Mouse (Mus musculus) mouse embryonic stem cell (cell line): Measurements from ENCODE around the gene Ldb2.

ENCODE experiments used
- in situ Hi-C, 2 experiments: fragments of 300-500 bp; cut with MboI; formaldehyde crosslinking; loops; 1 replicate in 1 of 2; 3 replicates in 1 of 2; pipeline ENCODE4 v1.14.3; 2019 to 2020; ENCODE audit warnings: low sequenced_read_pairs in 2 of 2, low pct_unique_long_range_greater_than_20kb in 1 of 2, mixed read lengths in 1 of 2; ENCODE audit not compliant: unreplicated experiment in 1 of 2

Ldb2 gene

DNA sequence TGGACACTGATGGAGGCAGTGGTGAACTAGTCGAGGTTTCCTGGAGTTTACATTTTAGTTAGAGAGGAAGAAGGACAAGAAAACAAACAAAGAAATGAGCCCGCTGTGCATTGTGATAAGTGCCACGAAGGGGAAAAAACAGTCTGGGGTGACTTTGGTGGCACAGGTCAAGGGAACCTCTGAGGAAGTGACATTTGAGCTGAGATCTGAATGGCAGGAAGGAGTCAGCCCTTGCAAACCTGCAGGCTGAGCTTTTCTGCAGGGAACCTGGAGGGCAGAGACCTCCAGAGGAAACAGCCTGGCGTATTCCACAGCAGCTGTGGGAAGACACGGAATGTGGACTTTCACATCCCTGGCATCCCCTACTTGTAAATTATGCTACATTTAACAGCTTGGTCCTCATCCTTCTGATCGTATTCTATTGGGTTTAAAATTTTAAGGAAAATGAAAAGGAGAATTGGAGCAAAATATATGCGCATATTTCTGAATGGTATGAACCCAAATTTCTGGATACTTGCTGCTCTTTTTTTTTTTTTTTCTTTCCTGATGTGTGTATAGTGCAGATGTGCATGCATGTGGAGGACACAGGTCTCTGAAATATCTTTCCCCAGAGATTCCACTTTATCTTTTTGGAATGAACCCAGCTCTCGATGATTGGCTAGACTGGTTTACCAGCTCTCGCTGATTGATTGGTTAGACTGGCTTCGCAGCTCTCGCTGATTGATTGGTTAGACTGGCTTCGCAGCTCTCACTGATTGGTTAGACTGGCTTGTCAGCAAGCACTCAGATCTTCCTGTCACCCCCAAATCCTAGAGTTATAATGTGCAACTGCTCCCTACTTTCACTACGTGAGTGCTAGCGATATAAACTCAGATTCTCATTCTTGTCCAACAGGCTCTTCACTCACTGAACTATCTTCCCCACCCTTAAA, 72.7 kb downstream of the Ldb2 start:
- in situ Hi-C loops = no loop called here

DNA sequence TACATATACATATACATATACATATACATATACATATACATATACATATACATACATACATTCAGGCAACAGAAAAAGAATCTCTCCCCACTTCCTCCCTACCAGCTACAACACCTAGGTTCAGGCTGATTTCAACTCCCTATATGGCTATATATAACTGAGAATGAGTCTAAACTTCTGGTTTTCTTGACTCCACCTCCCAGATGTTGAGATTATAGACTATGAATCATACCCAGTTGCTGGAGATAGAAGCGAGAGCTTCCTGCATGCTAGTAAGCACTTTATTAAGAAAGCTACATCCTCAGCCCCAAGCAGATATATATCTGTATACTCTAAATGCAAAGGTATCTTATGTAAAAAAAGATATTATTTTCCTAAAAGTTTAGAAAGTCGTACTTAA, 74.0 kb downstream of the Ldb2 start:
- in situ Hi-C loops = no loop called here

DNA sequence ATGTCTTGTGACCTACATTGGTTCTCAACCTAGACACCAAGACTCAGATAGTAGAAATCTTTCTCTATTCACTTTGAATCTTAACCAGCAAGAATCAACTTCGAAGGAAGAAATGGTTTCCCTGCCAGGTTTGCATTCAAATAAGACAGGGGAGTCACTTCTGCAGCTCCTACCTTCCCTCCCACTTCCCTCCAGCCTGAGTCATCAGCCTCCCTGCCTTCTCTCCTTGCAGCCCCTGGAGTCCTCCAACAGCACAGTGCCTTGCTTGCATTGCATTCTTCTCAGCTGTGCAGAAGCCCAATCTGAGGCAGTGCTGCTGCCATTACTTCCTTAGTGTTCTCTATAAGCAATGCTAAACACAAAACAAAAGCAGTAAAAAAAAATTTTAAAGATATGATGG, 79.6 kb downstream of the Ldb2 start:
- in situ Hi-C loops = no loop called here

DNA sequence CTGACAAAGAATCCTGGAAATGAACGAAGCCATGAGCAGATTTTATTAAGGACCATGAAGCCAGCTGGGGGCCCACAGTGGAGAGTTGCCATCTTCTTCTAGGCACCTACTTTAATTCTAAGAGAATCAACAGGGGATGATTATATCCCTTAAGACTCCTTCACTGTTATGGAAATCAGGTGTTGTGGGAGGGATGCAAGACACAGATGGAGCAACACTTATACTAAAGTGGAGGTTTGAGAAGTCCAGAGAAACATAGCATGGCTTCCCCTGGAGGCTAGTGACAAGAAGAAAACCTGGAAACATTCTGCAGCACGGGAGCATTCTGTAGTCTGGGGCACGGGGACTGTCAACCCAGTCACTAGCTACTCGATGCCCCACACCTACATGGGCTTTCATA, 85.0 kb downstream of the Ldb2 start:
- in situ Hi-C loops = no loop called here

DNA sequence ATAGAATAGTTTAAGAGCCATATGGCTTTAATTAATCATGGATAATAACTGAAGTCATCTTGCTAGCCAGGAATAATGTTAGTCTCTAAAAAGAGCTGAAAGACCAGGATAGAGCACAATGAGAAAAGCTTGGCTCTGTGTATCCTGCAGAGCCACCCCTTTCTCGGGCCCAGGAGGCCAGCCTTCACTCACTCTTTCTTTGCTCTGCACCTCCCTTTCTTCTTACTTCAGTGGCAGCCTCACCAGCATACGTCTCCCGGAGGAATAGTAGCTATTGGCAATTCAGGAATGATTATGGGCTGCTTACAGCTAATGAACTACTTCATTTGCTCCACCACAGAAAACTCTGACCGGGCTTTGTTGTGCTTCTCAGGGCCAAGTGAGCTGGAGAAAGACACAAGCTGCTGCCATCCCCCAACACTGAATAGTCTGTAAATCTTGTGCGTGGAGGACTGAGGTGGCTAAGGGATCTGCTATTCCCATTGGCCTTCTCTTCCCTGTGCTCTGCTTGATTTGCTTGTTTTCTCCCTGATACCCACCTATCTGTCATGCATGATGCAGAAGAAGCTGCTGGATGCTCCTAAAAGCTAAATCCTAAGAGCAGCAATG, 86.2 kb downstream of the Ldb2 start:
- in situ Hi-C loops = no loop called here

DNA sequence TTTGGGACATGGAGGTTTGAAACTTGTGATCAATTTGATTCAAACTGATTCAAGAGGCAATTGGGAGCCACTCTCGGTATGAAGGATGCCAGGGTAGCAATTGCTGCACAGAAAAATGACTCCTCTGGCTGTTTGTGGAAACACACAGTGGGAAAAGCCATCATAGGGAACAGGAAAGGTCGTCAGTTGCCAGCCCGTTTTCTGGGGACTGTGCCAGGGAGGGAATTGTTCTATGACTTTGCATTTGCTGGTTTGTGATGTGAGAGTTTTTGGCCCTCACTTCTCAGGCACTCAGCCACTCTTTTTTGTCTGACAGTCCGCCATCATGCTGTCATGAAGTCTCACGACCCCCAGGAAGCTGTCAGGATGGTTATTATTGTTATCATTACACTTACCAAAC, 88.3 kb downstream of the Ldb2 start:
- in situ Hi-C loops = no loop called here

DNA sequence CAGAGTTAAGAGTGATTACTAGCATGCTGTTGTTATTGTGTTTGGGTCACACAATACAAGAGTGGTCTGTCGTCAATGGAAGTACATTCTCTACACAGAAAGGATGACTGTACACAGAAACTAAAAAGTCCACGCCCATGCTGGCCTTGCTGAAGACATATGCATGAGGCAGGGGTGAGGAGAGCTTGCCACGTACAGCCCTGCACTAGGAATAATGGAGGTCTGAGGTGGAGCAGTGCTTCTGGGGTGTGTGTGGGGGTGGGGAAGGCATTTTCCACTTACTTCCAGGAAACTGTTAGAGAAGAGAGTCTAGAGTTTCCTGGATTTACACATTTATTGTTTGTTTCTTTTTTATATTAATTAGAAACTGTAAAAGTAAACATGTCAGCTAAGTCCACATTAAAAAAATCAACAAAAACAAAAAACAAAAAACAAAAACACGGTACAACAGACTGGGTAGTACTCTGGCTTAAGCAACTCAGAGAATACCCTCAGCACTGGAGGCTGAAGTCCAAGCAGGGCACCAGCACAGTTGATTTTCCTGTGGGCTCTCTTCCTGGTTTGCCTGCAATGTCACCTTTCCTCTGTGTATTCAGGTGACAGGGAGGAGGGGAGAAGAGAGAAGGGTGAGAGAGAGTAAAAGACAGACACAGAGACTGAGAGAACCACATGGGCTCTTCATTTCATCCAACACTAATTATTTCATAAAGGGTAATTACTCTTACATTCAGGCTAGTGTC, 89.2 kb downstream of the Ldb2 start:
- in situ Hi-C loops = no loop called here

DNA sequence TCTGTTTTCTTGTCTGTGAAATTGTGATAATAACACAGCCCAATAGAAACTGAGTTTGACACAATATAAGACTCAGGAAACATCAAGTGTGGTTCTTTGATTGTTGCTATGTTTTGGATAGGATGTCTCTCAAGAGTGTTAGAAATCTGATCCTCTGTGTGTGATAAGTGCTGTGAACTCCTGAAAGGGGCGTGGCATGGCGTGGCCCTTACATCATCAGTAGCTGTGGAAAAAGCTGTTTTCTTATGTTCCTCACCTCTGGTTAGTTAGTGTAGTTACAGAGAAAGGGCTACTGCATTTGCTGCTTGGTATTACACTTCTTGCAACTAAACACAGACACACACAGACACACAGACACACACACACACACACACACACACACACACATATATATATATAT, 90.2 kb downstream of the Ldb2 start:
- in situ Hi-C loops = no loop called here

DNA sequence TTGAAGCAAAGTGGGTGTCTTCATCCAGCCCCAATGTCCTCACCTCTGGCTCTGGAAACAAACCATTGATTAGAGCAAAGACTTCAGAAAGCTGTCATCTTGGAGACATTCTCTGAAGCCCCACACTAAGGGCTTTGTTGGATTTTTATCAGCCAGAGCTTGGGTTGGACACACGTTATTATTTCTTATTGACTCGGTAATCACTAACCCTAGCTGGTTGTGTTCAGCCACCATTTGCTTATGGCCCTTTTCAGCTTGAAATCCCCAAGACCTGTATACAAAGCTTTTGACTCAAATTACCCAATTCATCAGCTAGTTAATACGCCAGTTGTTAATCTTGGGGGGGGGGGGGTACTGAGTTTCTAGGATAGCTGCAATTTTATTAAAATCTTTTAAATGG, 91.5 kb downstream of the Ldb2 start:
- in situ Hi-C loops = no loop called here

DNA sequence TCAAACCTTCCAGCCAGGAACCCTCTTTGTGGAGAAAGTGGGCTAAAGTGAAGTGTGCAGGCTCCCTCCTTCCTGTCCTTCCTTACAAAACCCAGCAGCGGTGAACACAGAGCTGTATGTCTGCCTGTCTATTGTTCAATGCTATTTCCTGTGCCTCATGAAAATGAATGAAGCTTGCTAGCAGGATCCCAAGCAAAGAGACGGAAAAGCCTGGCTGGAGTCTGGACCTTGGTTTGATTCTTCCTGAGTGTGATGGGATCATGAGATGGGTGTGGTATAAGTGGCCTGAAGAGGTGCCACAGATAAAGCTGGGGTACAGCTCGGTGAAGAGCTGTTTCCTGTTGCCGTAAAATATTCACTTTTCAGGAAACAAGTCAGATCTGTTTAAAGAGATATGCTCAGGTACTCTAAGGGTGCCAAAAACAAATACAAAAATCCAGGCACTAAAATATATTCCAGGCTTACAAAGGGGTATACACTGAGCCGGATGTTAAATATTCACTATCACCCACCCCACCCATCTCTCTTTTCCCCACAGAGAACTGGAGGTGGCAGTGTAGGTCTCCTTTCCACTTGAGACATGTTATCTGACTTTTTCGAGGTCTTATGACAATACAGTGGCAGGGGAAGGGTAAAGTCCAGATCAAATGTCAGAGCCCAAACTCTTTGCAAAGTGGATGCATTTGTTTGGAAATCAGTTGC, 92.3 kb downstream of the Ldb2 start:
- in situ Hi-C loops = no loop called here

DNA sequence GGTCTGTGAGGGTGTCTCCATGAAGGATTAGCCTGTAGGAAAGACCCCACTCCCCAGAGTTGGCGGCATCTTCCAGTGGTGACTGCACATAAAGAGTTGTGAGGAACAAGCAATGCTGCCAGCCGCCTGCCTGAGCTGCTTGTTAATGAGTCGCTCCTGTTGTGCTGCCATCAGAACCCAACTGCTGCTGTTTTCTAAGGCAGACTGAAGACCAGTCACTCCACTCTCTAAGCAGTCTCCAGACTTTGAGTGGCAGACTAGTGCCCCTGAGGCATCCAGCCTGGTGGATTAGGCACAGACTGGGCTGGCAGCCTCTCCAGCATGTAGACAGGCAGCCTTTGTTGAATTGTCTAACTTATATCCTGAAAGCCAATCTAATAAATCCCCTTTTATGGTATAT, 101.5 kb downstream of the Ldb2 start:
- in situ Hi-C loops = no loop called here

DNA sequence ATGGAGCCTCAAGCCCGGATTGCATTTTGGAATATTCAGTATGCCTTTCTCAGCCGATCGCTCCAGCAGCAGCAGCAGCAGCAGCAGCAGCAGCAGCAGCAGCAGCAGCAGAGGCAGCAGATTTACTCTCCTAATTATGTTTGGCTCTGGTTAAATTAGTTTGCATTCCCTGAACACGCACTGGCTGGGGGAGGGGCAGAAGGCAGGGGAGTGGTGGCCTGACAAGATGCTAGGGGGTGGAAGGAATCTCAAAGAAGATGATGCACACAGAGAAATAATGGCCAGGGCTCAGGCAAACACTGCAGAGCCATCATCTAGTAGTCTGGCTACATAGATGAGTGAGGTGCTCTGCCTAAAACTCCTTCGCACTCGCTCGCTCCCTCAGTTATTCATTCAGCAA, 102.9 kb downstream of the Ldb2 start:
- in situ Hi-C loops = no loop called here

DNA sequence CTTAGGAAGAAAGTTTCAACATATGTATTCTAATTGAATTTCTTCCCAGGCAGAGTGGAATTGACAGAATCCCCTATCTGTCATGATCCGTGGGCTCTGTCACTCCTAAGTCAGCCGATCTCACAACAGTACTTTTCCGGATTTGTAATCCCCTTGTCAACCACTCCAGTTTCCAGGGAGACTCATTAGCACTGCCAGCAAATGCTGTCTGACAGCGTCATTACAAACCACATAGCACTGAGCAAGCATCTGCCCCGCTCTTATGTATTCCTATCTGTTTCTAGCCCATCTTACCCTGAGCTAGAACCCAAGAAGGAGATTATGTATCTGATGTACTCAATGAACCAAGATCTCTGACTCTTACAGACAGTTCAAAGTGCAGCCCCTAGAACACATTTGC, 105.8 kb downstream of the Ldb2 start:
- in situ Hi-C loops = no loop called here

DNA sequence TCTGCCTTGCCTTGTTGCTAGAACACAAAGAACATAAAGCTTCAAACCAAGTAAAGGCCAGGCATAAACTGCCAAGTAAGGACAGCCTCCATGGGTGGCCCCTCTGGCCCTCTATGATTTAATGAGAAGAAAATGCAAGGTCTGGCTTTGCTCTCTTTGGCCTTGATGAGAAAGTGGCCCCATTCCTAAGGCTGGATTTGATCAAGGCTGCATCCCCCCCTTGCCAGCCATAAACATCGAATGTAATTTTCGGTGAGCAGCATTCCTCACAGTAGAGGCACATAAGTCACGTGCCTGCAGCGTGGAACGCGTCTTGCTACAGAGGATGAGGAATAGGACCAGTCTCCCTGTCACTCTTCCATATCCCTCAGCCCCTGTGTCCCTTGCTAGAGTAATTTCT, 113.1 kb downstream of the Ldb2 start:
- in situ Hi-C loops = no loop called here

DNA sequence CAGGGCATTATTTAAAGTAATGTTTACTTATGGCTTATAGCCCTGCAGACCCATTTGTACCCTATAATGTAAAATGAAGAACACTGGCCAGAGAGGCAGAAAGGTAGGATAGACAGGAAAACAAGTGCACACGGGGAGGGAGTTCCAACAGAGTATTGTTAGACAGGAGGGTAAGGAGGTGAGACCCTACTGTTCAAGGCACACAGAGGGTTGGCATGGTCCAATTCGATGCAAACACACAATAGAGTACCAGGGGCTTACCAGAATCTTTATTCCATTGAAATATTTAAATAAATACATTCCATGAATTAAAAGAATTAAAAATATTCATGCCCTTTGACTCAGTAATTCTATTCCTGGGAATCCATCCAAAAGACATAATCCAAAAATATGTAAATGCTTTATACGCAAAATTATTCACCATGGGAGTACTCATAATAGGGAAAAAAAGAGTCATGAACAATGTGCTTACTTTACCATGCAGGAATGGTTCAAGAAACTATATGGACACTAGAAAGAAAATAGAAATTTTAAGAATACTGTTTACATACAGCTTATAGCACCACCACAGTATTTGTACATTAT, 118.3 kb downstream of the Ldb2 start:
- in situ Hi-C loops = no loop called here

DNA sequence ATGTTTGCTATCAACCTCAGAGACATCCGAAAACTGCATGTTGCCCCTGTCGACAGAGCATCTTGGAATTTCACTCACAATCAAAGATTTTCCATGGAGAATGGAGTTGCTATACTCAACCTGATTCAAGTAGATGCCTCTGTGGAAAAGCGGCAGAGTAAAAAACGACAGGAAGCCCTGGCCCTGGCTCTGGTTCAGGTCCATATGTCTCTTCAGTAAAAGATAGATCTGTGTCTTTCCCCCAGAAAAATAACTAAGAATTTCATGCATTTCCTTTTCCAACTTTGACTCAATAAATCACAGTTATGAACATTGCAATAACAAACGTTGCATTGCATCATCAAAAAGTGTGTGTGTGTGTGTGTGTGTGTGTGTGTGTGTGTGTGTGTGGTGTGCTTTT, 121.7 kb downstream of the Ldb2 start:
- in situ Hi-C loops = no loop called here

DNA sequence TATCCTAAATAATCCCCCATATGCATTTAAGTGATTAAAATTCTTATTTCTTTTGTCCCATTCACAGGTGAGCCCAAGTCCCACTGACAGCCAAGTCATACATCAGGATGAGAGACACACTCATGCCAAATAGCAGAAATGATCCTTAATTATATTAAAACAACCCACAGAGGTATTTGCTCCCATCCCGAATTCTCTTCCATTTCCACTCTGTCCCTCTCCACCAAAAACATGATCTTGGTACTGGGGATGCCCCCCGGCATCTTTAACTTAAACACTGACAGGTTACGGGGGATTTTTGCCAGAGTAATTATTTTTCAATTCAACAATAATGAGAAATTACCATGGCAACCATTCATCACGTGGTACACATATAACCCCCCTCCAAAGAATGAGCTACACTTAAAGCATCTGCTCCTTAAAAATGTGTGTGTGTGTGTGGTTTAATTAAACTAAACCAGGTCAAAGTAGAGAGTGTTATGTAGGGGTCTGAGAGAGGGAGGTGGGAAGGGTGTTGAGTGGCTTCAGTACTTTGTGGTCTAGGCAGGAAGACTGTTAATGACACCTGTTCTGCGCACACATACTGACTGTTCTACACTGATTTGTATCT, 123.2 kb downstream of the Ldb2 start:
- in situ Hi-C loops = no loop called here

DNA sequence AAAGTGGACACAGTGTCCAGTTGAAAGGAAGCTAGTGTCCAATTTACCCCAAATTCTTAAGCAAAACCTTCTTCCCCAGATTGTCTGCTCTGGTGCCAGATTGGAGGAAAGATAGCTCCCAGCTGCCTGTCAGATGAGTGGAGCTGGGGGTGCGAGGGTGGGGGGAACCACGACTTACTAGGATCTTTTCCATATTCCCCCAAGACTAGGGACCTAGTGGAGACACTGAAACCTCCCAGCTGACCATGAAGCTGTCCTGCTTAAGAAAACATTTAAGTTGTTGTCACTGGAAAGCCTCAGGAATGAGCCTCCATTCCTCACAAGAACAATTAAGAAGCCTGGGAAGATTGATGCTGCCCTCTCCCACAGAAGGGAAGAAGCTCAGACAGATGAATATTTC, 129.1 kb downstream of the Ldb2 start:
- in situ Hi-C loops = no loop called here
